Mouse (Mus musculus): ENCODE data around the gene Ezh1. TPM values are rescaled to one million over a fixed set of nuclear protein-coding genes. Genes with fewer than 3 reads are reported as not detected.
A peak's percentile ranks its signal among the peaks of the same experiment; 100 is the strongest.

Gene Ezh1
- polyA plus RNA-seq, 1 experiment: 0.74 TPM

DNA sequence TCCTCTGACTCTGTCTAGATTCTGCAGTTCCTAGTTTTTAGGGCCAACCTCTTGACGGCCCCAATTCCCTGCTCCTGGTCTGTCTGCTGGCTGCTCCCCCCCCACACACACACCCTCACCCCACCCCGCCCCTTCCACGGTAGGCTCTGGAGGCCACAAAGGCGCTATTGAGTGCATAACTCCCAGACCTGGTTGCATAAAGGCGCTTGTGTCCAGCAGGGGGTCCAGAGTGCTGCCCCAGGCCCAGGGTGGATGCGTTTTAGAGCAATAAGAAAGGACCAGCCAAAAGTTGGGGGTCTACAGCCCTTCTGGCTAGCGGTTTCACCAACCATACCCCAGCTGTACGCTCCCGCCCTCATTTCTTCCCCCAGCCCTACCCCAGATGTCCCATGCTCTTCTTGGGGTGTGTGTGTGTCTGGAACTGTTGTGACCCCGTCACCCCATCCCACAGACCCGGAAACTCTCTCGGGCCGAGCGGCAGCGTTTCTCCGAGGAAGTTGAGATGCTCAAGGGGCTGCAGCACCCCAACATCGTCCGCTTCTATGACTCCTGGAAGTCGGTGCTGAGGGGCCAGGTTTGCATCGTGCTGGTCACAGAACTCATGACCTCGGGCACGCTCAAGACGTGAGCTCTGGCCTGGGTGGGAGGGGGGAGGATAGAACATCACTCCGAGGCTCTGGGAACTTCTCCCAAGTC lies 36.2 kb upstream of the Ezh1 start:
- Histone ChIP-seq H3K36me3 (ENCODE audit: control insufficient read depth) (peaks cover 40% of the 10 kb centered on the region), H3K27me3 (ENCODE audit: control insufficient read depth) (peaks cover 65% of the 10 kb centered on the region), H3K4me1 (ENCODE audit: control insufficient read depth) (peaks cover 69% of the 10 kb centered on the region), H3K9me3 (ENCODE audit: control insufficient read depth, low read length) (peaks cover 12% of the 10 kb centered on the region), H3K4me3 (replicated peaks) (peak overlapping the region; percentile 82)
- TF ChIP-seq GATA1 (IDR thresholded peaks at IDR 0.05; ENCODE audit: low read length): no peak
- TF ChIP-seq TAL1 (IDR thresholded peaks at IDR 0.05; ENCODE audit: low read length): no peak

GRCm38 (mm10) chr11:101260826-101261380 lies 34.6 kb upstream of the Ezh1 start:
- peaks cover 79% of the 10 kb centered on the region for H3K4me1 ChIP-seq (ENCODE audit: control insufficient read depth)
- H3K36me3 ChIP-seq (ENCODE audit: control insufficient read depth): peaks cover 50% of the 10 kb centered on the region
- TF ChIP-seq TAL1 (IDR thresholded peaks at IDR 0.05; ENCODE audit: low read length): no peak
- no peak for TF ChIP-seq GATA1 (IDR thresholded peaks at IDR 0.05; ENCODE audit: low read length)
- peaks cover 12% of the 10 kb centered on the region for H3K9me3 ChIP-seq (ENCODE audit: control insufficient read depth, low read length)
- peak overlapping the region; percentile 82 for H3K4me3 ChIP-seq (replicated peaks)
- H3K27me3 ChIP-seq (ENCODE audit: control insufficient read depth): peaks cover 54% of the 10 kb centered on the region

DNA sequence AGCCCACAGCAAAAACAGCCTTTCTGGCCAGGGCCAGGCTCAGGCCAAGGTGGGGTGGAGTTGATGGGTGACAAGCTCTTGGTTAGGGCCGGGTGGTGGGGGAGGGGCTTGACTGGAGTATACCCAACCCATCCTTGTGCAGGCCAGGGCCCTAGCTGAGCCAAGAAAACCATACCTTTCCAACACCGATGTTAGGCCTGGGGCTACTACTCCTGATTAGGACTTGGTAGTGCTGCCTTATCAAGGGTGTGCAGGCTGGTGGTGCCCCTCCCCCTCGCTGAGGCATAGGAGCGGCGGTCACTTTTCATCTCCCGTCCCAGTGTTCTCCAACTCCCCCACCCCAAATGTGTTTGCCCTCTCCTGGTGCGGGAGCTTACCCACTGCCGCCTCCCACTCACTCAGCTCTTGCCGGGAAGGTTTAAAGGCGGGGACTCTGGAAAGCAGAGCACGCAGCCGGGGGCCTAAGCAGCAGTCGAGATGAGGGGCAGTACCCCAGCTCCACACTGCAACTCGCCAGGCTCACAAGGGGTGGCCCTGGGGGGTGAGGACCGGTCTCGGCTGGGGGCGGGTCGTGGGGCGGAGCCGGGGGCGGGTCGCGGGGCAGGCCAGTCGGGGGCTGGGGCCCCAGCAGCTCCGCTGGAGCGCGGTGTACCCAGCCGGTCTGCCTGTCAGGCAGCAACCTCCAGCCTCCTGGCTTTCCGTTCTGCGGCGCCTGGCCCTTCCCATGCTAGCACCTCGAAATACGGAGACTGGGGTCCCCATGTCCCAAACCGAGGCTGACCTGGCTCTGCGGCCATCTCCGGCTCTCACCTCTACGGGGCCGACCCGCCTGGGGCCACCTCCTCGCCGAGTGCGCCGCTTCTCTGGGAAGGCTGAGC lies 33.9 kb upstream of the Ezh1 start, which contains the start of gene Wnk4:
Wnk4 (plus strand) TSS at position 620 of the 878 bp plus-strand sequence.
- H3K9me3 ChIP-seq (ENCODE audit: control insufficient read depth, low read length): peaks cover 10% of the 10 kb centered on the region
- peaks cover 53% of the 10 kb centered on the region for H3K36me3 ChIP-seq (ENCODE audit: control insufficient read depth)
- peaks cover 83% of the 10 kb centered on the region for H3K4me1 ChIP-seq (ENCODE audit: control insufficient read depth)
- H3K4me3 ChIP-seq (replicated peaks): peak within 1 kb of the TSS; percentile 82
- H3K27me3 ChIP-seq (ENCODE audit: control insufficient read depth): peaks cover 47% of the 10 kb centered on the region
- peak; percentile 92 for TF ChIP-seq TAL1 (IDR thresholded peaks at IDR 0.05; ENCODE audit: low read length)
- peak; percentile 87 for TF ChIP-seq GATA1 (IDR thresholded peaks at IDR 0.05; ENCODE audit: low read length)

DNA sequence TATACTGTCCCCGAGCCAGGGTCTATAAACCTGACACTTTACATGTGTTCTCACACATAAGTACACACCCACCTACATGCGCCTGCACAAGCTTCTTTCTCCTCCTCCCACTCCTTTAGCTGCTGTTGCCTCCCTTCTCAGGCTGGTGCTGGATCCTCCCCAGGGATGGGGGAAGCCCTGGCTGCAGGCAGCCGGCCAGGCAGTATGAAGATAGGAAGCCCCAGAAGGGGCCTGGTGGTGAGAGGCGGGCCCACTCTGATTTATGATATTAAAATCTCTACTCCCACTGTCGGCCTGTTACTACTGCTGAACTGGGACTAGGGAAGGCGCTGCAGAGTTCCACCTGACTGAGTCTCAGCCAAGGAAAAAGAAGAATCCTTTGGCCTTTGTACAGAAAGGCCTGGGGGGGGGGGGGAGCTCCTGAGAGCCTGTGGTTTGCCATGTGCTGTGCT lies 33.0 kb upstream of the Ezh1 start:
- peaks cover 38% of the 10 kb centered on the region for H3K27me3 ChIP-seq (ENCODE audit: control insufficient read depth)
- TF ChIP-seq GATA1 (IDR thresholded peaks at IDR 0.05; ENCODE audit: low read length) (no peak), TAL1 (IDR thresholded peaks at IDR 0.05; ENCODE audit: low read length) (no peak)
- H3K4me1 ChIP-seq (ENCODE audit: control insufficient read depth): peaks cover 83% of the 10 kb centered on the region
- H3K36me3 ChIP-seq (ENCODE audit: control insufficient read depth): peaks cover 47% of the 10 kb centered on the region
- peak overlapping the region; percentile 82 for H3K4me3 ChIP-seq (replicated peaks)
- H3K9me3 ChIP-seq (ENCODE audit: control insufficient read depth, low read length): peaks cover 5% of the 10 kb centered on the region; the same call in 1 of the 2 replicates

GRCm38 (mm10) chr11:101255826-101256775 lies 29.8 kb upstream of the Ezh1 start:
- Histone ChIP-seq H3K36me3 (ENCODE audit: control insufficient read depth) (peaks cover 38% of the 10 kb centered on the region), H3K9me3 (ENCODE audit: control insufficient read depth, low read length) (no peaks in the 10 kb centered on the region), H3K4me3 (replicated peaks) (no peak overlapping the region), H3K27me3 (ENCODE audit: control insufficient read depth) (peaks cover 10% of the 10 kb centered on the region), H3K4me1 (ENCODE audit: control insufficient read depth) (peaks cover 75% of the 10 kb centered on the region)
- TF ChIP-seq GATA1 (IDR thresholded peaks at IDR 0.05; ENCODE audit: low read length) (no peak), TAL1 (IDR thresholded peaks at IDR 0.05; ENCODE audit: low read length) (no peak)

- no peaks in the 10 kb centered on the region for H3K9me3 ChIP-seq (ENCODE audit: control insufficient read depth, low read length)
- TF ChIP-seq TAL1 (IDR thresholded peaks at IDR 0.05; ENCODE audit: low read length) (no peak), GATA1 (IDR thresholded peaks at IDR 0.05; ENCODE audit: low read length) (no peak)
- peak within 1 kb of the TSS; percentile 70 for H3K4me3 ChIP-seq (replicated peaks)
- H3K36me3 ChIP-seq (ENCODE audit: control insufficient read depth): peaks cover 32% of the 10 kb centered on the region
- peaks cover 7% of the 10 kb centered on the region for H3K27me3 ChIP-seq (ENCODE audit: control insufficient read depth)
- peaks cover 59% of the 10 kb centered on the region for H3K4me1 ChIP-seq (ENCODE audit: control insufficient read depth)
These were observed 27.5 kb upstream of the Ezh1 start, which contains the start of gene Vps25 for GRCm38 (mm10) chr11:101253613-101254389. Gene Vps25 (plus strand): TSS chr11:101253707.

DNA sequence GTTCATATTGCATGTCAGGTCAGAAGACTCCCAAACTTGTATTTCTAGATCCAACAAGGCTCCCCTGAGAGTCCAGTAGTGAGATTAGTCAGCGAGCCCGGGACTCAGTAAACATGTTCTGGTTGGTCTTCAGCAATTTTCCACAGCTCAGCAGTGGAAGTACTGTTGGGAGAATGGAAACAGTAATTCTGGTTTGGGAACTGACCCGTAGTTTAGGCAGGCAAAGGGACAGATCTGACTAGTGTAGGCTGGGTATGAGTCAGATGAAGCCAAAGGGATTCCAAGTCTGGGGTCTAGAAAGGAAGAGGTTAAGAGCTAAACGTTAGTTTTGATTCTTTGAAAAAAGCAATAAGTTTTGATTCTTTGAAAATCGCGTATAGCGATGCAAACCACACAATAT lies 26.7 kb upstream of the Ezh1 start:
- Histone ChIP-seq H3K4me3 (replicated peaks) (peak overlapping the region; percentile 70), H3K4me1 (ENCODE audit: control insufficient read depth) (peaks cover 53% of the 10 kb centered on the region), H3K9me3 (ENCODE audit: control insufficient read depth, low read length) (no peaks in the 10 kb centered on the region), H3K27me3 (ENCODE audit: control insufficient read depth) (peaks cover 15% of the 10 kb centered on the region), H3K36me3 (ENCODE audit: control insufficient read depth) (peaks cover 23% of the 10 kb centered on the region)
- TF ChIP-seq GATA1 (IDR thresholded peaks at IDR 0.05; ENCODE audit: low read length): no peak

Measured in erythroblast, embryonic 14.5 days (primary cell).